Mouse (Mus musculus) spleen, postnatal 10 days (tissue): Measurements from ENCODE around the gene Ctnna3.
"Not testable (repeated sequence)": the region's sequence is repeated elsewhere in the genome, so short reads cannot be mapped to it uniquely, and the experiment has no call there.

Source experiments
- DNase-seq, 2 experiments: peaks; one replicate each; pipeline ENCODE4 v3.0.0; 2021 to 2022; ENCODE audit warnings: low spot score in 2 of 2

Gene Ctnna3

GRCm38 (mm10) chr10:64898739-64899138 lies 1468.8 kb downstream of the Ctnna3 start:
- DNase-seq: no peak

- no peak for DNase-seq
Observed at GRCm38 (mm10) chr10:64901726-64902125, 1471.8 kb downstream of the Ctnna3 start.

- DNase-seq: no peak
Observed at GRCm38 (mm10) chr10:64940975-64941374, 1511.1 kb downstream of the Ctnna3 start.

GRCm38 (mm10) chr10:64958391-64958790 lies 1528.5 kb downstream of the Ctnna3 start:
- no peak for DNase-seq

GRCm38 (mm10) chr10:64992871-64993270 lies 1563.0 kb downstream of the Ctnna3 start:
- DNase-seq: no peak

GRCm38 (mm10) chr10:65013525-65013924 lies 1583.6 kb downstream of the Ctnna3 start:
- no peak for DNase-seq

- DNase-seq: no peak
Observed at GRCm38 (mm10) chr10:65022667-65023066, 1592.8 kb downstream of the Ctnna3 start.

GRCm38 (mm10) chr10:65033516-65033915 lies 1603.6 kb downstream of the Ctnna3 start:
- not testable (repeated sequence) for DNase-seq
